Mouse (Mus musculus) embryonic facial prominence, embryonic 11.5 days (tissue): ENCODE results near the gene Wnt1. TPM values are rescaled to one million over a fixed set of nuclear protein-coding genes. Genes with fewer than 3 reads are reported as not detected.

Source experiments
- ATAC-seq: fragments of 200-750 bp; cut with Nextera tagmentation; replicated peaks from 2 replicates; pipeline ENCODE4 v1.8.0; 2017; ENCODE audit warnings: low read depth; ENCODE audit not compliant: insufficient number of reproducible peaks, low FRiP score, low TSS enrichment
- DNase-seq: peaks from one replicate; pipeline ENCODE4 v3.0.0-alpha.2; 2015; ENCODE audit warnings: low spot score
- H3K27ac ChIP-seq: fragments of 300-500 bp; sonication (generic); replicated peaks from 2 replicates; pipeline ENCODE4 v1.5.1; 2014; ENCODE audit warnings: mild to moderate bottlenecking, low read depth, low read length, control low read depth
- H3K27me3 ChIP-seq: fragments of 300-500 bp; sonication (generic); 2 replicates; pipeline ENCODE4 v1.6.1; 2014; ENCODE audit warnings: mild to moderate bottlenecking, low read length, moderate library complexity, mixed read lengths; ENCODE audit not compliant: control insufficient read depth, insufficient read depth
- H3K36me3 ChIP-seq: fragments of 300-500 bp; sonication (generic); replicated peaks from 2 replicates; pipeline ENCODE4 v1.6.1; 2014; ENCODE audit warnings: low read depth, mild to moderate bottlenecking, low read length, moderate library complexity, mixed read lengths; ENCODE audit not compliant: control insufficient read depth, insufficient read depth
- H3K4me1 ChIP-seq: fragments of 300-500 bp; sonication (generic); 2 replicates; pipeline ENCODE4 v1.6.1; 2014; ENCODE audit warnings: low read length, mixed read lengths; ENCODE audit not compliant: control insufficient read depth, insufficient read depth
- H3K4me2 ChIP-seq: fragments of 300-500 bp; sonication (generic); 2 replicates; pipeline ENCODE4 v1.6.1; 2014; ENCODE audit warnings: low read depth, mild to moderate bottlenecking, control low read depth, low read length, moderate library complexity
- H3K4me3 ChIP-seq: fragments of 300-500 bp; sonication (generic); 2 replicates; pipeline ENCODE4 v1.5.1; 2014; ENCODE audit warnings: low read depth, low read length, control low read depth
- H3K9ac ChIP-seq: fragments of 300-500 bp; sonication (generic); replicated peaks from 2 replicates; pipeline ENCODE4 v1.6.1; 2014; ENCODE audit warnings: mild to moderate bottlenecking, control low read depth, low read length
- H3K9me3 ChIP-seq: fragments of 300-500 bp; sonication (generic); replicated peaks from 2 replicates; pipeline ENCODE4 v1.6.1; 2016; ENCODE audit warnings: mild to moderate bottlenecking, low read length, inconsistent platforms, mixed read lengths; ENCODE audit not compliant: control insufficient read depth
- WGBS: fragments of 180-500 bp; shearing (Covaris S2); extraction: QIAGEN DNeasy Blood & Tissue Kit; methylation state at CpG from one replicate; pipeline ENCODE4 v1.1.7; 2014; 5-methylcytosine and 5-hydroxymethylcytosine counted together
- polyA plus RNA-seq: library from polyadenylated mRNA; unstranded; fragments of >200 nt; fragmentation: Nextera tagmentation; extraction: Ambion mirVana; gene quantifications from 2 replicates; pipeline ENCODE4 v1.2.1, GENCODE M21; 2014

The Wnt1 gene
- polyA plus RNA-seq, 1 experiment from 2014 or later = 0.28 TPM

DNA sequence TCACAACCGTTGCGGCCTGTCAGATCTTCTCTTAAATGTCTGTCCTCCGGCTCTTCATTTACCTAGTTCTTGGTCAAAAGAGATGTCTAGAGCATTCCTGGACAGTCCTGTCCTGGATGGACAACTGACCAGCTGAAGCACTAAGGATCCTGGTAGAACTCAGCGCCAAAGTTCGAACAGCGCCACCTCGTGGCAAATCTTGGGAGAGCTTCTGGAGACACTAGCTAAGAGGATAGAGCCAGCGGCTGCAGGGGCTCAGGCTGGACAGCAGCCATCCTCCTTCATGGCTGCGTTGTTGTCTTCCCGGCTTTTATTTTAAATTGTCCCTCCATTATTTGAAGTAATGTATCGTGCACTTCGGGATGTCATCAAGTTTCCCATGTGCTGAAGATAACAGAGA lies 9.7 kb downstream of the Wnt1 start:
- 13% methylated on average over 12 of the region's 12 CpGs for WGBS
- no peak overlapping the region for H3K9ac ChIP-seq
- H3K4me1 ChIP-seq = peaks cover 3% of the 10 kb centered on the region
- H3K27ac ChIP-seq = no peak overlapping the region
- H3K36me3 ChIP-seq = no peaks in the 10 kb centered on the region
- ATAC-seq (no peak), DNase-seq (peak; percentile 91)
- H3K4me3 ChIP-seq = no peak overlapping the region
- no peaks in the 10 kb centered on the region for H3K9me3 ChIP-seq
- H3K4me2 ChIP-seq = no peak overlapping the region
- peaks cover 83% of the 10 kb centered on the region for H3K27me3 ChIP-seq

DNA sequence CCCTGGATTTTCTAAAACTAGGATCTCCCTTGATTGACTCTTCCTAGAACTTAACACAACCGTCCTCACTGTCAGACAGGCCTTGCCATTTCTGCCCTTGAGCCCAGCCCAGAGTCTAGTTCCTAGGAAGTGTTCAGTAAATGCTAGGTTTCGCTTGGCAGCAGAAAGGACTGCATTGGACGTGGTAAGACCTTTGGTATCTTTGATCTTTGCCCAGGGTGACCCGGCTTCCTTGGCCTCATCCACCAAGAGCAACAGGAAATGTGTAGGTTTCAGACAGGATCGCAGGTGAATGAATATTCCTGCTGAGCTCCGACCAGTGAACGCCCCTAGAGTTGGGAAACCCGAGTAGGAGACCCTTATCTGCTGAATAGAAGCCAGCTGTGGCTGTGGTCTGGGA lies 13.3 kb downstream of the Wnt1 start:
- 3% methylated on average over 8 of the region's 8 CpGs for WGBS
- H3K4me1 ChIP-seq = peaks cover 16% of the 10 kb centered on the region
- H3K36me3 ChIP-seq = no peaks in the 10 kb centered on the region
- DNase-seq = peak; percentile 49
- H3K4me2 ChIP-seq = no peak overlapping the region
- no peak overlapping the region for H3K27ac ChIP-seq
- H3K9me3 ChIP-seq = no peaks in the 10 kb centered on the region
- H3K27me3 ChIP-seq = peaks cover 85% of the 10 kb centered on the region
- H3K9ac ChIP-seq = no peak overlapping the region
- ATAC-seq = no peak
- no peak overlapping the region for H3K4me3 ChIP-seq

DNA sequence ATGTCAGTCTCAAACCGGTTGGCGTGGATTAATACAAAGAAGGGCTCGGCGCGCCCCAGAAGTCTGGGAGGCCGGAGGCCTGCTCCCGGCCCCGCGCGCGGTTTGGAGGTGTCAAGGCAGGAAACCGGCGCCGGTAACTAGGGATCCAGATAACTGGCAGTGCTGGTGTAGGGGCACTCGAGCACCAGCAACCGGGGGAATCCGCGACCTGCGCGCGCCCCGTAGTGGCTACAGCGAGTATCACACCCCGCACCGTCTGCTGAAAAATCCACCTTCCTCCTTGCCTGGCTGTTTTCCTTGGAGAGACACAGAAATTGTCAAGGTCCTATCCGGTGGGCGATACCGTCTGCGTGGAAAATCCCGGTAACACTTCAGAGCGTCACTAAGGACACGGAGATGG lies 14.4 kb downstream of the Wnt1 start:
- no peak overlapping the region for H3K9ac ChIP-seq
- H3K4me2 ChIP-seq = peak overlapping the region; percentile 19; the same call in 1 of the 2 replicates
- H3K9me3 ChIP-seq = no peaks in the 10 kb centered on the region
- H3K27ac ChIP-seq = no peak overlapping the region
- H3K4me3 ChIP-seq = no peak overlapping the region
- DNase-seq (peak; percentile 86), ATAC-seq (no peak)
- WGBS = under 1% methylated on average over 32 of the region's 32 CpGs
- H3K27me3 ChIP-seq = peaks cover 87% of the 10 kb centered on the region
- H3K4me1 ChIP-seq = peaks cover 16% of the 10 kb centered on the region
- no peaks in the 10 kb centered on the region for H3K36me3 ChIP-seq

DNA sequence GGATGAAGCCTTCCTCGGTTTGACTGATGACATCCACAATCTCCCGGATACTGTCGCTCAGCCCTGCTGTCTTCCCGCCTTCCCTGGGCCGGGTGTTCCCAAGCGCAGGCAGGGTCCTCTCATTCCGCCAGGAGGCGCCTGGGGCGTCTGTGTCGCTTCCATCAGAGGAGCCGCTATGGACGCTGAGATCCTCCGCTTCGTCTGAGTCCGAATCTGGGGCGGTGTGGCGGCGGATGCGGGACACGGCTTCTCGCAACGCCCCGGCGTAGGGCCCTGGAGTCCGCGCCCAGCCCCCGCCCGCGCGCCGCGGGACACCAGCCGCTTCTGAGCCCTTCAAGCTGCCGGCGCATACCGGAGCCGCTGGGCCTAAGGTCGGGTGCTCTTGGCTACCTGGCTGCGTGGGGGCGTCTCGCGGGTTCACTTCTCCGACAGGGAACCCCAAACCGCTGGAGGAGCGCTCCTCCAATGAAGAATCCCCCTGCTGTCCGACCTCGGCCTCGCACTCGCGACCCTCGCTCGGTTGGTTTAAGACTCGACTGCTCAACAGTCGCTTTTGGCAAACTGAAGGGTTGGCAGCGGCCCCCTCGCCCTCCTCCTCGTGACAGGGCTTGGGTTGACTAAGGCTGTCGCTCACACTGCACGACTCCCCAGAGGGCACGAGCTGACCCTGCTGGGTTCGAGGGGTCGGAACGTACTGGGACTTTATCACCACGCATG lies 15.8 kb downstream of the Wnt1 start:
- Histone ChIP-seq H3K27me3 (peaks cover 90% of the 10 kb centered on the region), H3K9ac (peak overlapping the region; percentile 60), H3K4me2 (peak overlapping the region; percentile 69), H3K9me3 (no peaks in the 10 kb centered on the region), H3K4me3 (peak overlapping the region; percentile 35), H3K36me3 (no peaks in the 10 kb centered on the region), H3K27ac (no peak overlapping the region), H3K4me1 (peaks cover 16% of the 10 kb centered on the region)
- under 1% methylated on average over 64 of the region's 64 CpGs for WGBS
- peak; percentile 87 for DNase-seq
- ATAC-seq = no peak

DNA sequence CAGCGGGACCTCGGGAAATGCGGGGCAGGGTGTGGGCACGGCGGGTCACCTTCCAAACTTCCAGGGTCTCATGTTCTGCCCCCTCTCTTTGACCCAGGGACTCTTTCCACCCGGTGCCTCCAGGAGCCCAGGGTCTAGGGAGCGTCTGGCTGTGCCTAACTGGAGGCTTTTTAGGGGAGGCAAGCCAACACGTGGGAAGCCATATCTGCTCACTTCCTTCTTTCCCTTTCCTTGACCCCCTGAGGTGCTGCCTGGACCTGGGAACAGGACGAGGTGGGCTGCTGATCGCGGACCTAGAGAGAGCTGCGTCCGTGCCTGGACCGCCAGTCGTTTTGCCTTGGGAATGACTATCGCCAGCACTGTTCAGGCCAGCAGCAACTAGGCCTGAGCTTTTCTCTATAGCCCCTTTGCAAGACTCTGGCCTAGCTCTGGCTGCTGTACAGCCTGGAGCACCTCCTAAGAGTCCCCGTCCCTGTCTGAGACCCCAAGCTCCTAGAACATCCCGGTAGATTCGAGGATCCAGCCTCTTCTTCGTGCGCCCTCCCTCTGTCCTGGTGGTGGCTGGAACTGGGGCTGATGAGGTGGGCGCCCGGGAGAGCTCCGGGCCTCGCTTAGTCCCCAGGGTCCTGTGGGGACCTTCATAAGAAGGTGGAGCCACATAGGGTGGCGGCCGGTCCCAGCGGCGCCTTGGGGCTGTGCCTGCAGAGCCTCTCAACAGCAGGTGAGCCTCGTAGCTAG lies 16.6 kb downstream of the Wnt1 start:
- H3K4me1 ChIP-seq = peaks cover 16% of the 10 kb centered on the region

DNA sequence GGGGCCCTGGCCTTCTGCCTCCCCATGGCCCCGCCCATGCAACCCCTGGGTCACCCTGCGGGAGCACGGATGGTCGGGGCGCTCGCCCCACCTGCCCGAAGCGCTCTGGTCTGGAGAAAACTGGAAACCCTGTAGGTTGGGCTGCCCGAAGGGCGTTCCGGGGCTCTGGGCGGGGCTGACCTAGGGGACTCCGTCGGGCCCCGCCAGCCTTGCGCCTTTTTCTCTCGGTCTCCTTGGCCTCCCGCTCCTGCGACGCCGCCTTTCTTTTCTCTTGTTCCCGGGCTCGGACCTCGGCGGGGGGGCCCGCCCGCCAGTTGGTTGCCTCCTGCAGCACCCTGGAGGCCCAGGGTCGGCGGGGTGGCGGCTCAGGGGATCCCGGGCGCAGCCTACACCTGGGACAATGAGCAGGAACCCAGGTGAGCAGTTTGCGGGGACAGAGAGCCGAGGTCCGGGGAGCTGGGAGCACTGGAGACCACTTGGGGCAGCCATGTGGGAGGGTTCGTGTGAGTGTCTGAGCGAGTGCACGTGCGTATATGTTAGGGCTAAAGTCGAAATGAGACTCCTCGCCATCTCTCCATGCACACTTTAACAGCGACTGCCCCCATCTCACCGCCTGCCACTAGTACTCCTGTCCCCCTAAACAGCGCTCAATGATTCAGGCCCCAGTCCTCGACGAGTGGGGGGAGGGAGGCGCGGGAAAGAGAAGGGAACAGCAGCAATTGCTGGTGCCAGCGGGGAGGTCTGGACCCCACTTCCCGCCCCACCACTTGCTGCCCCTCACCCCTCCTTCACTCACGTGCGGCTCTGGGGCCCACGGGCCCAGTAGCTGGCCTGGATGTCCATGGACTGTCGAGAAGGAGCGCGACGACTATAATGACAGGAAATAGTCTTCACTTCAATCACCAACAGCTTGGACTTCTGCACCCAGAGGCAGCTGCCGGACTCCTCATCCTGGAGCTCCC lies 17.4 kb downstream of the Wnt1 start:
- Histone ChIP-seq H3K27me3 (peaks cover 75% of the 10 kb centered on the region), H3K36me3 (no peaks in the 10 kb centered on the region), H3K4me2 (peak overlapping the region; percentile 60), H3K27ac (no peak overlapping the region), H3K4me3 (peak overlapping the region; percentile 31), H3K9ac (no peak overlapping the region), H3K4me1 (peaks cover 16% of the 10 kb centered on the region), H3K9me3 (no peaks in the 10 kb centered on the region)
- under 1% methylated on average over 57 of the region's 58 CpGs for WGBS
- DNase-seq (peak; percentile 21), ATAC-seq (no peak)

More for the DNA sequence above, 16.6 kb downstream of the Wnt1 start:
- 4% methylated on average over 30 of the region's 30 CpGs for WGBS
- Histone ChIP-seq H3K27me3 (peaks cover 83% of the 10 kb centered on the region), H3K9me3 (no peaks in the 10 kb centered on the region), H3K4me3 (peak overlapping the region; percentile 35), H3K4me2 (peak overlapping the region; percentile 43), H3K9ac (no peak overlapping the region), H3K36me3 (no peaks in the 10 kb centered on the region), H3K27ac (no peak overlapping the region)
- DNase-seq = no peak
- no peak for ATAC-seq

DNA sequence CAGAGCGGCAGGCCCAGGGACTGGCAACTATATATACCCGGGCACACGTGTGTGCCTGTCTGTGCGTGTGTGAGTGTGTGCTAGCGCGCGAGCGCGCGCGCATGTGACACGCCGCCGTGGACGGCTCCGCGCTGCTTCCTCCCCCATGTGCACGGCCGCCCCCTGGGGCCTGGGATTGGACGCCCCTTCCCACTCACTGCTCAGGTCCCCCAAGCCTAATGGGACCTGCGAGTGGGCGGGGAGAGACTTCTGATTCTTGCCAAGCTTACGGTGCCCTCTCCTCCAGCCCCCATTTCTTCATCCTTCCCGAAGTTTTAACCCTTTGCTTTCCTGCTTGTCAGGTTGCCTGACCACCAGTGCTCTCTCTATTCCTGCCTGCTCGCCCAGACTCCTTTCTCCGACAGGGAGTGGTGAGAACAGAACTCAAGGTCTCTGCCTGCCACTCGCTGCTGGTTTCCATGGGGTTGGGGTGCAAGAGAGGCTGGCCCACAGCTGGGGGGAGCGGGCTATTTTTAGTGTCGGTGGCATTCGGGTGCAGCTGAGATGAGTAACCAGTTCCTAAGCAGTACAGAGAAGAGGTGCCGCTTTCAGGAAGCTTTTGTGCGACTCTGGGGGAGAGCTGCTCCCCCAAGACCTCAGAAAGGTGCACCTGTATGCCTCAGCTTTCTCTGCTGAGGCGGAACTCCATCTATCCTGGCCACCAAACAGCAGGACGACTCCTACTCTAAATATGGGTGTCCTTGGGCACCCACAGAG lies 18.4 kb downstream of the Wnt1 start:
- Histone ChIP-seq H3K9ac (no peak overlapping the region), H3K4me1 (peaks cover 16% of the 10 kb centered on the region)

More for the DNA sequence above, 18.4 kb downstream of the Wnt1 start:
- 2% methylated on average over 34 of the region's 34 CpGs for WGBS
- no peak for ATAC-seq
- no peak overlapping the region for H3K27ac ChIP-seq
- peak; percentile 51 for DNase-seq
- no peaks in the 10 kb centered on the region for H3K9me3 ChIP-seq
- H3K27me3 ChIP-seq = peaks cover 68% of the 10 kb centered on the region
- H3K36me3 ChIP-seq = 0 out of 2 replicates have a peak, but pooled peaks cover 1% of the 10 kb centered on the region
- peak overlapping the region; percentile 60 for H3K4me2 ChIP-seq
- H3K4me3 ChIP-seq = peak overlapping the region; percentile 31
